Mouse (Mus musculus) brown adipose tissue, adult 24 weeks (tissue): ENCODE measurements around the gene Gpsm3. TPM values are rescaled to one million over a fixed set of nuclear protein-coding genes. Genes with fewer than 3 reads are reported as not detected.

Source experiments
- H3K27ac ChIP-seq: fragments of 200-500 bp; replicated peaks from 2 replicates; pipeline ENCODE4 v1.5.1; 2012; ENCODE audit warnings: low read depth, mild to moderate bottlenecking, low read length
- H3K4me1 ChIP-seq: fragments of 200-500 bp; 2 replicates; pipeline ENCODE4 v1.6.1; 2012; ENCODE audit warnings: low read length, mixed read lengths; ENCODE audit not compliant: control insufficient read depth, insufficient read depth, insufficient read length
- H3K4me3 ChIP-seq: fragments of 200-500 bp; 2 replicates; pipeline ENCODE4 v1.5.1; 2012; ENCODE audit warnings: low read depth, mild to moderate bottlenecking, low read length, moderate library complexity; ENCODE audit not compliant: insufficient read depth
- polyA plus RNA-seq: library from polyadenylated mRNA; stranded (reverse); fragments of >200 nt; gene quantifications from 2 replicates; pipeline ENCODE4 v1.2.4, GENCODE M21; 2012; ENCODE audit not compliant: missing spikeins, insufficient read depth, insufficient read length

Gpsm3 gene
- polyA plus RNA-seq, 1 experiment: 7.5 TPM

DNA sequence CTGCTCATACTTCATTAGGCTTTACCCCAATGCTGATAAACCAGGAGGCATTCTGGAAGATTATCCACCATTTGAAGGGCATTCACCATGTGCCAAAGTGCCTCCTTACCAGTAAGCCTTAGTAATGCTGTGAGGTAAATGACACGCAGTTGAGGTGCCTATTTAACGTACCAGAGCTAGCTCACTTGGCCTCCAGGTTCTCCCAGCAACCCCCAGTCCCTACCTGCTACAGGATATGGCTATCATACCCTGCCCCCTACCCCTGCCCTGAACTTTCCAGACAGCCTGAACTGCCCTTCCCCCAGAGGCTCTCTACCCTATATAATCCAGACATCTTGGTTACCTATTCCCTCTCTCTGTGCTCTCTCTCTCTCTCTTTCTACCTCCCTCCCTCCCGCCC lies 839 bp upstream of the Gpsm3 start:
- Histone ChIP-seq H3K27ac (0 out of 2 replicates have a peak overlapping the region, but pooled peaks have one; percentile 6), H3K4me1 (peaks cover 16% of the 10 kb centered on the region), H3K4me3 (no peak overlapping the region)

GRCm38 (mm10) chr17:34589206-34589605 lies 400 bp upstream of the Gpsm3 start:
- Histone ChIP-seq H3K27ac (peak overlapping the region; percentile 82), H3K4me3 (peak overlapping the region; percentile 34), H3K4me1 (peaks cover 16% of the 10 kb centered on the region)

GRCm38 (mm10) chr17:34590154-34590987 lies 765 bp downstream of the Gpsm3 start:
- Histone ChIP-seq H3K4me3 (peak overlapping the region; percentile 88), H3K27ac (peak overlapping the region; percentile 98), H3K4me1 (peaks cover 16% of the 10 kb centered on the region)

GRCm38 (mm10) chr17:34591029-34591993 lies 1.7 kb downstream of the Gpsm3 start, which contains the start of gene Pbx2:
TSS of gene Pbx2 (plus strand) at chr17:34591266.
- peak within 1 kb of the TSS; percentile 88 for H3K4me3 ChIP-seq
- H3K27ac ChIP-seq: peak within 1 kb of the TSS; percentile 98
- peaks cover 15% of the 10 kb centered on the region for H3K4me1 ChIP-seq

- Histone ChIP-seq H3K4me3 (peak overlapping the region; percentile 88), H3K27ac (peak overlapping the region; percentile 98), H3K4me1 (peaks cover 12% of the 10 kb centered on the region)
Observed at GRCm38 (mm10) chr17:34591994-34592375, 2.4 kb downstream of the Gpsm3 start.

GRCm38 (mm10) chr17:34592581-34593549 lies 3.3 kb downstream of the Gpsm3 start:
- Histone ChIP-seq H3K4me1 (peaks cover 12% of the 10 kb centered on the region), H3K27ac (peak overlapping the region; percentile 75), H3K4me3 (peak overlapping the region; percentile 65)

GRCm38 (mm10) chr17:34593752-34594525 lies 4.3 kb downstream of the Gpsm3 start:
- peak overlapping the region; percentile 65 for H3K4me3 ChIP-seq
- H3K4me1 ChIP-seq: peaks cover 6% of the 10 kb centered on the region
- peak overlapping the region; percentile 66; the same call in 1 of the 2 replicates for H3K27ac ChIP-seq

DNA sequence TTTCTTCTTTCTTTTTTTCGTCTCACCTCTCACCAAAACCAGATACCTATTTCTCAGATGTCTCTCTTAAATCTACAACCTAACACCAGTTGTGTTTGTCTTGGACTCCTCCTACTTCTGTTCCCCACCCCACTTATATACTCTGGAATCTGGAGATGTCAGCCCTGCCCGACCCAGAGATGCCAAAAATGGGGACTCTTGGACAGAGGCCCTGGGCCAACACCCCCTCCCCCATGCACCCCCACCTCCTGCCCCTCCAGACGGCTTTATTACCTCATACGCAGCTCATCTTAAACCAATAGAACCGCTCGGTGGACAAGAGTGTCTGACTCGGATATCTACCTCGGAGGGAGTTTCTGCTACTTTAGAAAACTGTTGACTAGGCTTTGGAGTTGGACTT lies 6.5 kb downstream of the Gpsm3 start:
- Histone ChIP-seq H3K4me1 (no peaks in the 10 kb centered on the region; the same call in 1 of the 2 replicates), H3K4me3 (no peak overlapping the region), H3K27ac (no peak overlapping the region)

DNA sequence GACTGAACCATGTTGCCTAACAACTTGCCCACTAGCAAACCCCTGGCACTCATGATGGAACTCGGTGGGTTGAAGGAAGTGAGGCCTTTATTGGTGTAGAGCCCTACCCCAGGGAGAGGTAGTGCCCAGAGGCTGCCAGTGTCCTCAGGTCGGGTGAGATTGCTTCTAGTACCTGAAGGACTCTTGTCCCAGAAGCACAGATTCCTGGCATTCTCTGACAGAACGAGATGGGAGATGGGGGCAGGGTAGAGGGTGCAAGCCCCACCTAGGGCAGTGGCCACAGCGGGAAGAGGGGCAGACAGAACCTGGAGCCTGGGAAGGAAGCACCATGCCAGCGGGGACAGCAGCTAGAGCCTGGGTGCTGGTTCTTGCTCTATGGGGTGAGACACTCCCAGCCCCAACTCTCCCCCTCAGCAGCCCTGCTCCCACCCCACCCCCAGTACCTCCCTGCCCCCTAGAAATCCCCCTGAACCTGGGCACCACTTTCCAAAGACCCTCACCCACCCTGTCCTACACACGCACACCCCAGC lies 8.0 kb downstream of the Gpsm3 start, which contains the start of gene Ager:
Gene Ager, plus strand, starts transcription at position 297 of the 530 bp plus-strand sequence.
- Histone ChIP-seq H3K4me1 (no peaks in the 10 kb centered on the region; the same call in 1 of the 2 replicates), H3K27ac (peak within 1 kb of the TSS; percentile 8; the same call in 1 of the 2 replicates), H3K4me3 (no peak within 1 kb of the TSS)

GRCm38 (mm10) chr17:34599891-34600290 lies 10.3 kb downstream of the Gpsm3 start:
- H3K4me3 ChIP-seq: no peak overlapping the region
- peaks cover 3% of the 10 kb centered on the region; the same call in 1 of the 2 replicates for H3K4me1 ChIP-seq
- H3K27ac ChIP-seq: no peak overlapping the region

DNA sequence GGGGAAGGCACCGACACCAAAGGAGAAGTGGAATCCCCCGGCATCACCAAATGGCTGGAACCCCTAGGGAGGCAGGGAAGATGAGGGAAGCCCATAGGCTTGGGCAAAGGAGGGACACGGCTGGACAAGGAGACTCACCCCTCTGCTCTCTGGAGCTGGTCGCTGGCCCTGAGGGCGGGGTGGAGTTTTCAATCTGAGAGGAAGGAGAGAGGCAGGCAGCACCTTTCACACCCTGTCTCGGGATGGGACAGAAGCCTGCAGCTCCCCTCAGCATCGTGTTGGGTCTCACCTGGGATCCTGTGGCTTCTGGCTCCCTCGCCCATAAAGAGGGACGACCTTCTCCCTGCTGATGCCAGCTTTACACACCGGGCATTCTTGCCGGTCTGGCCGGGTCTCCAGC lies 12.2 kb downstream of the Gpsm3 start:
- Histone ChIP-seq H3K27ac (no peak overlapping the region), H3K4me3 (no peak overlapping the region), H3K4me1 (peaks cover 8% of the 10 kb centered on the region)

GRCm38 (mm10) chr17:34603375-34604060 lies 13.9 kb downstream of the Gpsm3 start, which contains the start of gene Rnf5:
TSS of gene Rnf5 (minus strand) at chr17:34603690.
- Histone ChIP-seq H3K4me3 (peak within 1 kb of the TSS; percentile 75), H3K4me1 (peaks cover 13% of the 10 kb centered on the region), H3K27ac (peak within 1 kb of the TSS; percentile 98)

DNA sequence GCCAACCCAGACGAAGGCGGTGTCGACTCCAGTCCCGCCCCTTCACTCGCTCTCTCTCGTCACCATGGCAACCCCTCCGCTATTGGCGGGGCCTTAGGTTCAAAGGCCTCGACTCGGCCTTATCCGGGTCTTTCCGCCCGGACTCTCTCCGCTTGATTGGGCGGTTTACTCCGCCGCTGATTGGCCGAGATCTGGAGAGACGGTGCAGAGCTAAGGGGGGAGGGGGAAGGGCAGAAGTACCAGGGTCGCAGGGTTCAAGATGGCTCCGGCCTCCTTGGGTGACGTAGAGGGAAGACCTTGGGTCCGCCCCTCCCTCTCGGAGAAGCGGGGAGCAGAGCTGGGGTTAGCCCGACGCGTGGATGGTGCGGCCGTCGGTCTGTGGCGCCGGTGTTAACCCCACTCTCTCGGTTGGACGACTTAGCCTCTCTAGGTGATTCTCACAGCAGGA lies 14.5 kb downstream of the Gpsm3 start, which contains the start of gene Agpat1:
Gene Agpat1, plus strand, starts transcription at position 202 of the 448 bp plus-strand sequence.
- peaks cover 14% of the 10 kb centered on the region for H3K4me1 ChIP-seq
- peak within 1 kb of the TSS; percentile 75 for H3K4me3 ChIP-seq
- H3K27ac ChIP-seq: peak within 1 kb of the TSS; percentile 98
